Mouse (Mus musculus) bone marrow macrophage, adult 2 months (primary cell): ENCODE data around the gene Dock8.

Experiments
- CTCF ChIP-seq: IDR thresholded peaks from 2 replicates; pipeline ENCODE4 v1.5.1; 2012; ENCODE audit warnings: low read depth, mild to moderate bottlenecking, low read length, moderate library complexity
- POLR2A ChIP-seq: IDR thresholded peaks from 2 replicates; pipeline ENCODE4 v1.6.1; 2012; ENCODE audit warnings: mild to moderate bottlenecking, low read depth, low read length, borderline replicate concordance

GRCm38 (mm10) chr19:25203077-25203476 lies 203.7 kb downstream of the Dock8 start:
- TF ChIP-seq POLR2A: no peak
- no peak for TF ChIP-seq CTCF
